ENCODE assay signal across 9 mouse cellular contexts in genomic region chr10:80566375-80567092, GRCm38 (mm10). TPM values are rescaled to one million over a fixed set of nuclear protein-coding genes. Genes with fewer than 3 reads are reported as not detected.
DNase-seq lines count a peak whose midpoint lies in the region; ATAC-seq and TF ChIP-seq lines count a peak whose summit lies in the region.
"Had no signal": no experiment of that assay in that cellular context is flagged by ENCODE, and none has a peak within 500 bp of the region (broad histone marks: within the 10 kb centered on the region; RNA-seq: fewer than 3 reads in every experiment).

No protein-coding gene starts in this region.

- intact Hi-C loops in heart, postnatal 14 days (cut with DNase I): loop anchor here (1.0 kb wide), 1 partner anchor 122 kb away; no protein-coding TSS in a partner anchor

- peaks cover 19% of the 10 kb centered on the region for H3K4me1 ChIP-seq in forebrain, embryonic 11.5 days (replicated peaks; ENCODE audit: control insufficient read depth, insufficient read depth, low read length)
- H3K4me1 ChIP-seq in lung, postnatal 0 days (ENCODE audit: insufficient read depth, low read depth, low read length): peaks cover 14% of the 10 kb centered on the region; the same call in 1 of the 2 replicates

- TF ChIP-seq EP300 in lung, postnatal 0 days (IDR thresholded peaks at IDR 0.05): no peak

- WGBS in forebrain, embryonic 11.5 days: 22% methylated on average over 17 of the region's 17 CpGs
- WGBS in lung, postnatal 0 days: 30% methylated on average over 17 of the region's 17 CpGs

- H3K36me3 ChIP-seq in forebrain, embryonic 11.5 days (ENCODE audit: control insufficient read depth, insufficient read depth, low read length): no peaks in the 10 kb centered on the region
- no peaks in the 10 kb centered on the region for H3K36me3 ChIP-seq in lung, postnatal 0 days (ENCODE audit: insufficient read depth, low read length)

- DNase-seq in ES-CJ7 (ENCODE audit: low read depth, low spot score): peak; percentile 93
- peak; percentile 82 for DNase-seq in c-Kit-positive CD71-negative TER-119-negative erythroid progenitor cells, embryonic 14.5 days (ENCODE audit: low read depth)
- peak; percentile 93 for DNase-seq in forebrain, embryonic 11.5 days (ENCODE audit: low spot score)
- peak; percentile 86 to 93 for DNase-seq in heart, postnatal 14 days
- DNase-seq in layer of hippocampus, adult 2 months (ENCODE audit: low spot score in 2 of 2): peak; percentile 85 to 95
- DNase-seq in lung, postnatal 0 days (ENCODE audit: low spot score): peak; percentile 84
- peak; percentile 57 for DNase-seq in retina, adult 2 months (ENCODE audit: low read depth, low spot score)
- DNase-seq in thymus, postnatal 14 days: peak; percentile 94

- no peaks in the 10 kb centered on the region for H3K27me3 ChIP-seq in forebrain, embryonic 11.5 days (ENCODE audit: control insufficient read depth, insufficient read depth, low read length)
- no peaks in the 10 kb centered on the region for H3K27me3 ChIP-seq in lung, postnatal 0 days (replicated peaks; ENCODE audit: insufficient read depth, low read length)
- H3K27me3 ChIP-seq: limb, embryonic 13.5 days had no signal

- peak overlapping the region; percentile 7; the same call in 1 of the 2 replicates for H3K9ac ChIP-seq in forebrain, embryonic 11.5 days (ENCODE audit: low read length)
- no peak overlapping the region for H3K9ac ChIP-seq in lung, postnatal 0 days (replicated peaks; ENCODE audit: low read depth)
- H3K9ac ChIP-seq: limb, embryonic 13.5 days had no signal

- H3K27ac ChIP-seq in forebrain, embryonic 11.5 days (ENCODE audit: low read depth, low read length): peak overlapping the region; percentile 78
- H3K27ac ChIP-seq in layer of hippocampus, adult 2 months: peak overlapping the region; percentile 97
- no peak overlapping the region for H3K27ac ChIP-seq in lung, postnatal 0 days (ENCODE audit: low read length)
- H3K27ac ChIP-seq: limb, embryonic 13.5 days had no signal

- peak; percentile 99 for TF ChIP-seq CTCF in layer of hippocampus, adult 2 months (conservative IDR thresholded peaks at IDR 0.05)
- peak; percentile 97 for TF ChIP-seq CTCF in lung, postnatal 0 days (IDR thresholded peaks at IDR 0.05)

- peak overlapping the region; percentile 27; the same call in 1 of the 2 replicates for H3K4me2 ChIP-seq in forebrain, embryonic 11.5 days (ENCODE audit: low read depth, low read length, severe bottlenecking)
- H3K4me2 ChIP-seq in lung, postnatal 0 days (replicated peaks; ENCODE audit: low read depth, low read length): no peak overlapping the region
- H3K4me2 ChIP-seq: limb, embryonic 13.5 days had no signal

- H3K4me3 ChIP-seq in forebrain, embryonic 11.5 days (ENCODE audit: low read depth, low read length): no peak overlapping the region
- H3K4me3 ChIP-seq in layer of hippocampus, adult 2 months: peak overlapping the region; percentile 33
- no peak overlapping the region for H3K4me3 ChIP-seq in lung, postnatal 0 days (ENCODE audit: low read depth, low read length)
- H3K4me3 ChIP-seq: limb, embryonic 13.5 days had no signal

- peak; percentile 43 for ATAC-seq in forebrain, embryonic 11.5 days (replicated peaks; ENCODE audit: low FRiP score)
- peak; percentile 48 for ATAC-seq in lung, postnatal 0 days

- no peaks in the 10 kb centered on the region for H3K9me3 ChIP-seq in forebrain, embryonic 11.5 days (ENCODE audit: control insufficient read depth, low read length)
- H3K9me3 ChIP-seq in lung, postnatal 0 days (ENCODE audit: low read length): no peaks in the 10 kb centered on the region
- H3K9me3 ChIP-seq: limb, embryonic 13.5 days had no signal

RNA-seq across cellular contexts. Expression of gene Rexo1, which starts 5.2 kb away (rescaled TPM):
- 34.9 and 37.1 TPM in 2 replicates for polyA plus RNA-seq in forebrain, embryonic 11.5 days (2014; fragmentation: Nextera tagmentation; extraction: Ambion mirVana)
- 10 to 100 TPM; 14.2 to 18.1 TPM for total RNA-seq in heart, postnatal 14 days (2021)
- total RNA-seq in layer of hippocampus, adult 2 months (2021): 10 to 100 TPM; 51.6 to 52.8 TPM
- polyA plus RNA-seq in lung, postnatal 0 days (2015; fragmentation: Nextera tagmentation; extraction: Ambion mirVana): 12.9 TPM in 2 replicates

RNA-seq across cellular contexts. Expression of gene Klf16, which starts 10.6 kb away (rescaled TPM):
- polyA plus RNA-seq in forebrain, embryonic 11.5 days (2014; fragmentation: Nextera tagmentation; extraction: Ambion mirVana): 5.9 and 7.7 TPM in 2 replicates
- 1 to 10 TPM; 4.5 to 4.7 TPM for total RNA-seq in heart, postnatal 14 days (2021)
- 10 to 100 TPM; 50.8 to 56.8 TPM for total RNA-seq in layer of hippocampus, adult 2 months (2021)
- 7.1 and 7.2 TPM in 2 replicates for polyA plus RNA-seq in lung, postnatal 0 days (2015; fragmentation: Nextera tagmentation; extraction: Ambion mirVana)

RNA-seq across cellular contexts. Expression of gene Abhd17a, which starts 23.6 kb away (rescaled TPM):
- 94.6 and 121 TPM in 2 replicates for polyA plus RNA-seq in forebrain, embryonic 11.5 days (2014; fragmentation: Nextera tagmentation; extraction: Ambion mirVana)
- total RNA-seq in heart, postnatal 14 days (2021): 10 to 100 TPM; 73.0 to 75.1 TPM
- total RNA-seq in layer of hippocampus, adult 2 months (2021): 100 to 1,000 TPM; 158 to 166 TPM
- 105 and 106 TPM in 2 replicates for polyA plus RNA-seq in lung, postnatal 0 days (2015; fragmentation: Nextera tagmentation; extraction: Ambion mirVana)

RNA-seq across cellular contexts. Expression of gene Atp8b3, which starts 27.6 kb away (rescaled TPM):
- 0.35 and 0.59 TPM in 2 replicates for polyA plus RNA-seq in forebrain, embryonic 11.5 days (2014; fragmentation: Nextera tagmentation; extraction: Ambion mirVana)
- total RNA-seq in heart, postnatal 14 days (2021): not detected
- total RNA-seq in layer of hippocampus, adult 2 months (2021): under 1 TPM; 0.12 to 0.31 TPM
- 0.04 and 0.10 TPM in 2 replicates for polyA plus RNA-seq in lung, postnatal 0 days (2015; fragmentation: Nextera tagmentation; extraction: Ambion mirVana)

RNA-seq across cellular contexts. Expression of gene Scamp4, which starts 36.1 kb away (rescaled TPM):
- polyA plus RNA-seq in forebrain, embryonic 11.5 days (2014; fragmentation: Nextera tagmentation; extraction: Ambion mirVana): 67.7 and 78.5 TPM in 2 replicates
- 10 to 100 TPM; 19.8 to 23.5 TPM for total RNA-seq in heart, postnatal 14 days (2021)
- 10 to 100 TPM; 42.9 to 43.1 TPM for total RNA-seq in layer of hippocampus, adult 2 months (2021)
- polyA plus RNA-seq in lung, postnatal 0 days (2015; fragmentation: Nextera tagmentation; extraction: Ambion mirVana): 56.9 and 59.3 TPM in 2 replicates

Comparison
In these comparisons a context has a peak if more than half of its experiments do, and no peak if none do; other contexts are left out.
1. RNA of gene Klf16, which starts 10.6 kb away (total RNA-seq): 50.8 to 56.8 TPM in layer of hippocampus, adult 2 months; 4.5 to 4.7 TPM in heart, postnatal 14 days; every median in the first group is over 4 times any median in the second.
2. Peak in every context shown above with its lines, with median percentiles within 50 percentile points of each other: DNase-seq.